Mouse (Mus musculus) E14TG2a.4 (cell line): ENCODE measurements around the gene Col25a1.

Experiments used
- CTCF ChIP-seq: conservative IDR thresholded peaks from 2 replicates; pipeline ENCODE4 v1.5.1; 2014; ENCODE audit warnings: low read length
- NANOG ChIP-seq: IDR thresholded peaks from 2 replicates; pipeline ENCODE4 v1.6.1; 2014; ENCODE audit warnings: borderline replicate concordance, low read length, mixed read lengths

DNA sequence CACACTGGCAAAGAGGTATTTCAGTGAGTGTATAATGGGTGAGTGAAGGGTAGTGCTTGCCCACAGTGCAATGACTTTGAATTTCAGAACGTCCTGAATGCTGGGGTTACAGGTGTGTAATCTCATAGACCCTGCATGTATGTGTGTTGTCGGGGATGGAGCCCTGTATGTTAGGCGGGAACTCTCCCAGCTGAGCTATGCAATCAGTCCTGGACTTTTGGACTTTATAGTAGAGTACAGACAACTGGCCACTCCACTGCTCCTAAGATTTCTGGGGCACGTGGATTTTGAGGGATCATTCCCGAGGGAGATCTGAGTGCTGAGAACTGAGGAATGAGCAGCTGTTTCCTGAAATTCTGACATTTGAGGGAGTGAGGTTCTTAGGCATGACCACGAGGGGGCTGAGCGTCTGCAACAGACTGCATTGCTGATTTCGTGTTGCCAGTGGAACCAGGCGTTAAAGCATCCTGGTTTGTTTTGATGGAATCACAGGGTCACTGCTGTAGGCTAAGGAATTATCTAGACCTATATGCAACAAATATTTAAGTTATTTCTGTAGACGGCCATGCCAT is 1.6 kb upstream of the Col25a1 start:
- TF ChIP-seq CTCF (no peak), NANOG (no peak)
